Mouse (Mus musculus): ENCODE measurements around the gene Rnf168. TPM values are rescaled to one million over a fixed set of nuclear protein-coding genes. Genes with fewer than 3 reads are reported as not detected.

Rnf168 gene
- 21.3 and 29.2 TPM in 2 replicates for polyA plus RNA-seq (2021; fragmentation: Nextera tagmentation)
- long read RNA-seq, experiment 1, transcript Rnf168-201 (6 exons, 3,932 nt) = major isoform, 25 of 38 reads
- long read RNA-seq, experiment 1, partial matches to known transcripts = 7 of 38 reads
- long read RNA-seq, experiment 1, other reads (novel, unspliced or antisense) = 6 of 38 reads
- long read RNA-seq, experiment 2, partial matches to known transcripts = 28 of 35 reads
- long read RNA-seq, experiment 2, other reads (novel, unspliced or antisense) = 6 of 35 reads

GRCm38 (mm10) chr16:32277308-32278256, at the start of gene Rnf168:
Gene Rnf168 (plus strand): TSS chr16:32277459.

DNA sequence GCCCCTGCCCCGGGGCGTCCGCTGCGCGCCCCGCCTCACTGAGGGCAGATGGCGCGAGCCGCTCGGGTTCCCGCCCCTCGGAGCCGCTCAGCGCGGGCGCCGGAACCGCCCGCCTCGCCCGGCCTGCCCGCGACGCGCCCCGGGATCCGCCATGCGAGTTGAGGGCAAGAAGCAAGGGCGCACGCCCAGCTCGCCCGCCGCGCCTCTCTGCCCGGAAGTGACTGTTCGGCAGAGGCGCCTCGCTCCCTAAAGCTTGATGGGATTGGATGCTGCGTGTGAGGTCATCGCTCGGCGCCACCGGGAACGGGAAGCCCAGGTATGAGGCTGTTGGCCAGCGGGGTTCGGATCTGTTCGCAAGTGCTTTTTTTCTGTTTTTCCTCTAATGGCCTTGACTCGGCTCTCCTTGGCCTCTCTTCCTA, 30.3 kb upstream of the Rnf168 start, which contains the start of the genes Fbxo45 and Wdr53:
Gene Fbxo45 (minus strand): TSS at position 207 of the 419 bp plus-strand sequence.
Gene Wdr53 (plus strand): TSS at position 276 of the 419 bp plus-strand sequence.

DNA sequence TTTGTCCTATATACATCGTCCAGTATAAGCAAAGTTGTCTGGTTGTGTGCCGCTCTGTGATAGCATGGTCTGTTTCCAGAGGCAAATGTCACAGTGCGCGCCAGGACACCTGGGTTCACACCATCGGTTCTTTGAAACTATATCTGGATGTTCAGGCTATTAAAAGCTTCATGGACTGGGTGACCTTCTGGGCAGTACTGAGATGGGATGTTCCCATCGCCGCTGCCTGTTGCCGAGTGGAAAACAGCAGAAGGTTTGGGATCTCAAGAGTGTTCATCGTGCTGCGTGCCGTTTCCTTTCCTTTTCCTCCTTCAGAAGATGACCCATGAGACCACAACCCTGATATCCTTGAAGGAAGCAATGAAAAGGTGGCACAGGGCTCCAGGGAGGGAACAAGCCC, 6.0 kb upstream of the Rnf168 start, which contains the start of gene Smco1:
Gene Smco1 (plus strand): TSS at position 178 of the 400 bp plus-strand sequence.

DNA sequence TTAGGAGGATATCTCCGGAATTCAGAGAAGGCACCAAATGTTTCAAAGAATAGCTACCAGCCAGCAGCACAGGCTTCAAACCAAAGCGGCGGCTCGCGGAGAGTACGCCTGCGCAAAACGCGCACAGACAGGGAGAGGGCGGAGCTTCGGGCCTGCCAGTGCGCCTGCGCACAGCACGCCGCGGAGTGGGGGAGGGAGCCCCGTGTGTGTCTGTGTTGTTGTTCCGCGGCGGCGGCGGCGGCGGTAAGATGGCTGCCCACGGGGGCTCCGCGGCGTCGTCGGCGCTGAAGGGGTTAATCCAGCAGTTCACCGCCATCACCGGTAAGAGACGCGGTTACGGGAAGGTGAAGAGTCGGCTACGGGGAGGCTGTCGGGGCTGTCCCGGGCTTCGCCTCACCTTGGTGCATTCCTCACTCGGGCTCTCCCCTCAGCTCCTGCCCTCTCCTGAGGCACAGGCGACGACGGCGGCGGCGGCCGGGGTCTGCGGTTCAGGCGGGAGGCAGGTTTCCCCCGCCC, 54.8 kb downstream of the Rnf168 start, which contains the start of gene Ubxn7:
Gene Ubxn7 (plus strand): TSS at position 218 of the 516 bp plus-strand sequence.

Other genes with a start within 250 kb of the Rnf168 start
- gene Pak2, start 198.1 kb upstream of the Rnf168 start, polyA plus RNA-seq (2021; fragmentation: Nextera tagmentation) = 11.1 and 11.7 TPM in 2 replicates
- gene Pigx, start 177.7 kb upstream of the Rnf168 start, polyA plus RNA-seq (2021; fragmentation: Nextera tagmentation) = 43.9 and 45.4 TPM in 2 replicates
- gene Cep19, start 177.7 kb upstream of the Rnf168 start, polyA plus RNA-seq (2021; fragmentation: Nextera tagmentation) = 122 and 129 TPM in 2 replicates
- gene Nrros, start 111.9 kb upstream of the Rnf168 start, polyA plus RNA-seq (2021; fragmentation: Nextera tagmentation) = 4.1 and 5.8 TPM in 2 replicates
- not detected in 2 replicates for gene Bex6, start 97.6 kb upstream of the Rnf168 start, polyA plus RNA-seq (2021; fragmentation: Nextera tagmentation)
- 4.2 and 5.7 TPM in 2 replicates for gene Fbxo45, start 30.3 kb upstream of the Rnf168 start, polyA plus RNA-seq (2021; fragmentation: Nextera tagmentation)
- gene Wdr53, start 30.2 kb upstream of the Rnf168 start, polyA plus RNA-seq (2021; fragmentation: Nextera tagmentation) = 15.4 and 15.9 TPM in 2 replicates
- gene Smco1, start 6.0 kb upstream of the Rnf168 start, polyA plus RNA-seq (2021; fragmentation: Nextera tagmentation) = not detected in 2 replicates
- 7.8 and 9.1 TPM in 2 replicates for gene Ubxn7, start 54.8 kb downstream of the Rnf168 start, polyA plus RNA-seq (2021; fragmentation: Nextera tagmentation)
- gene Tm4sf19, start 123.0 kb downstream of the Rnf168 start, polyA plus RNA-seq (2021; fragmentation: Nextera tagmentation) = not detected in 2 replicates
- 40.7 and 43.1 TPM in 2 replicates for gene Tctex1d2, start 142.2 kb downstream of the Rnf168 start, polyA plus RNA-seq (2021; fragmentation: Nextera tagmentation)
- 13.5 and 14.5 TPM in 2 replicates for gene Pcyt1a, start 153.5 kb downstream of the Rnf168 start, polyA plus RNA-seq (2021; fragmentation: Nextera tagmentation)
- not detected in 2 replicates for gene Slc51a, start 210.4 kb downstream of the Rnf168 start, polyA plus RNA-seq (2021; fragmentation: Nextera tagmentation)
- not detected in 2 replicates for gene Zdhhc19, start 218.8 kb downstream of the Rnf168 start, polyA plus RNA-seq (2021; fragmentation: Nextera tagmentation)

Data from left cerebral cortex, adult 6 months (tissue).